Mouse (Mus musculus): ENCODE results near the gene Rasip1.

The Rasip1 gene

DNA sequence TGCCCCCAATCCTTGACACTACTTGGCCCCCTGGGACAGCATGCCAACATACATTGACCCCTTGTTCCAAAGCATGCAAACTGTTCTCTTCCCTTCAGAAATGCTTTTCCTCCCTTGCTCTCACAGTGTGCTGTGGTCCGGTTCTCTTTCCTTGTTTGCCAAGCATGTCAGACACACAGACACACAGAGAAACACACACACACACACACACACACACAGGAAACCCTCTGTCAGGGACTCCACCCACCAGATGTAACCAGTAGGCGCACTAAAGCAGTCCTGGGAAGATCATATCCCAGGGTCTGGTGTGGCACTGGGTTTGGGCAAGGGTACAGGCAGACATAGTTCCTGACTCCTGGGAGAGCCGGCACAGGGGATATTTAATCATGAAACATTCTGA is 59.6 kb downstream of the Rasip1 start:
- no peak for DNase-seq (ENCODE audit: low spot score)
